Mouse (Mus musculus) spleen, postnatal 4 days (tissue): Measurements from ENCODE around the gene Dock1.

ENCODE experiments used
- DNase-seq, 2 experiments: peaks; one replicate each; pipeline ENCODE4 v3.0.0; 2022; ENCODE audit warnings: low spot score in 2 of 2

Gene Dock1

GRCm38 (mm10) chr7:134751496-134751895, 81.0 kb downstream of the Dock1 start:
- DNase-seq, result no peak

GRCm38 (mm10) chr7:134753417-134753816, 83.0 kb downstream of the Dock1 start:
- no peak for DNase-seq

GRCm38 (mm10) chr7:134757605-134758004, 87.2 kb downstream of the Dock1 start:
- DNase-seq, result no peak

DNA sequence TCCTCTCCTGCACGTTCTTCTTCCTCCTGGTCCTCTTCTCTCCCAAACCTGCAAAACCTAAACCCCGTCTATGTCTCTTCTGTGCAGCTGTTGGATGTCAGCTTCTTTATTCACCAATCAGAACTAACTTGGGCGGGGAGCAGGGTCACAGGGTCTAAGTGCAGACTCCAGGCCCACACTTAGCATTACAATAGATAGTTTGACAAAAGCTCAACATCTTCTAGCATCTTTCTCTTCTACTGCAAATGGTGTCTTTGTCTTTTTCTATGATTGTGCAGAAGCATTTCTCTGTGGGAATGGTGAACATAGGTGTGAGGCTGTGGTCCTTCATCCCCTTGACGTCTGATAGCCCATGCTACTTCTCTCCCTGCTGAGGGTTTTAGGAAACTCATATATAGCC, 91.3 kb downstream of the Dock1 start:
- no peak for DNase-seq

- no peak for DNase-seq
These were observed 94.7 kb downstream of the Dock1 start for GRCm38 (mm10) chr7:134765130-134765529.

GRCm38 (mm10) chr7:134771314-134771713, 100.9 kb downstream of the Dock1 start:
- DNase-seq, result no peak

GRCm38 (mm10) chr7:134772363-134772762, 101.9 kb downstream of the Dock1 start:
- no peak for DNase-seq

GRCm38 (mm10) chr7:134772867-134773590, 102.6 kb downstream of the Dock1 start:
- no peak for DNase-seq

DNA sequence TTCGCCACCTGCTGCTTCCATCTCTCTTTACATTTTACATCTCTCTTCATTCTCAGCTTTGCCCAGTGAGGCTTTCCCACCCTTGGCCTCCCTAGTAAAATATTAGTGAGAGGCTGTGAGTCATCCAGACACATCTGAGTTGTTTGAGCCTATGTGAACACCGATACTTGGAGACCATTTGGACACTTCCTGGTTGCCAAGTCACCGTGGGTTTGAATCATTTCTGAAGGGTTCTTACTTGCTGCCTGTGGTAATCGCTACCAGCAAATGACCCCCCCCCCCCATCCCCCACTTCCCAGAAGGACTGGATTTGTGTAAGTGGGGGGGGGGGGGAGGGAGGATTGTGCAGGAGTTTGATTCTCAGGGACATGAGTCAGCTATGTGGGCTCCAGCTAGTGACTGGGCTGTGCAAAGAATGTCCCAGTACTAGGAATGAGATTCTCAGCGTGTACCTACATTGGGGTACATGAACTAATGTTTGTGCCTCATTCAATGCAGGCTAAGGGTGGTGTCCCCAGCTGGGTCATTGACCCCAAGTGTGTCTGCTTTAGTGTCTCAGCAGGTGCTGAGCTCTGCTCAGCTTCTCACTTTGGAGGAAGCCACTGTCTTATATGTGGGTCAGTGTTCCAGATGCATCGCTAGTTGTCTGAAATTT, 103.4 kb downstream of the Dock1 start:
- DNase-seq, result no peak

DNA sequence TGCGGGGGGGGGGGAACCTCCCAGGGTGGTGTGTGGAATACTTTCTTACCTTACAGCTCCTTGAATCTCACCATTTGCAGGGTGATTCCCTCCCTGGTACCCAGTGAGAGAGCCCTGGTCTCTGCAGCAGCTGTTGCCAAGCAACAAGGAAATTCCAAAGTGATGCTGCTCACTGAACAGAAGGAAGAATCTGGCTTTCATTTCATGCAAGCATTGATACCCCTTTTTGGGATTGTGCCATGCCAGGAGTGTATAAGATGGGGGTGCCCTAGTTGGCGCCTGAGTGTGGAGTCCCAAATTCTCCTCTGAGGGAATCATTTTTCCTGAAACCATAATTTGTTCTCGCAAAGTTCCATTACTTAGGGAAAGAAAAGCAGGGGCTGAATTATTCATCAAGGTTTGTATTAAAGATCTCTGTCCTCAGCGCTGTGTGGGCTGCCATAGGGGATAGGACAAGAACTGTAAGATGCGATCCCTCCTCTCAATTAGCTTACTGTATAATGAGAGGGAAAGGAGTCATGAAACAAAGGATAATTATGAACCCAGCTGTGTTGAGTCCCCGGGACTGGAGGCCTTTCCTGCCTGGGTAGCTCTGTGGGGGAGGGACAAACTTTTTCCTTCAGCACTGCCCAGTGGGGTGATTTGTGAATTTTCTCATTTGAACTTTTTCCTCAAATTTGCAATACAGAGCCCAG, 104.2 kb downstream of the Dock1 start:
- DNase-seq, result no peak

- no peak for DNase-seq
These were observed 105.2 kb downstream of the Dock1 start for GRCm38 (mm10) chr7:134775671-134776070.

GRCm38 (mm10) chr7:134776306-134776705, 105.9 kb downstream of the Dock1 start:
- DNase-seq, result no peak

GRCm38 (mm10) chr7:134779761-134780160, 109.3 kb downstream of the Dock1 start:
- DNase-seq, result no peak

DNA sequence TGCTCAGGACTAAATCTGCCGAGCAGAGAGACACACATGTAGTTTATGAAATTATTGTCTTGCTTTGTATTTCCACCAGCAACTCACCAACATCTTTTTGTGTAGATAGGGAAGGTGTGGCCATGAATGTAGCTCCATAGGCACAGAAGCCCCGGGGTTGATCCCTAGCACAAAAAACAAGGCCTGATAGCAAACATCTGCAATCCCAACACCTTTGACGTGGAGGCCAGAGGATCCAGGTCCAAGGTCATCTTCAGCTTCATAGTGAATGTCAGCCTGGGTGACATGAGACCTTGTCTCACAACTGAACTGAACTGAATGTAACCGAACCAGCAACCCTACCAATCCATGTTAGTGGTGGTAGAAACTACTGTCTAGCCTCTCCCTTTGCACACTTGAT, 116.7 kb downstream of the Dock1 start:
- DNase-seq, result no peak

GRCm38 (mm10) chr7:134794889-134795288, 124.4 kb downstream of the Dock1 start:
- DNase-seq, result no peak

GRCm38 (mm10) chr7:134800079-134800478, 129.6 kb downstream of the Dock1 start:
- DNase-seq, result no peak

DNA sequence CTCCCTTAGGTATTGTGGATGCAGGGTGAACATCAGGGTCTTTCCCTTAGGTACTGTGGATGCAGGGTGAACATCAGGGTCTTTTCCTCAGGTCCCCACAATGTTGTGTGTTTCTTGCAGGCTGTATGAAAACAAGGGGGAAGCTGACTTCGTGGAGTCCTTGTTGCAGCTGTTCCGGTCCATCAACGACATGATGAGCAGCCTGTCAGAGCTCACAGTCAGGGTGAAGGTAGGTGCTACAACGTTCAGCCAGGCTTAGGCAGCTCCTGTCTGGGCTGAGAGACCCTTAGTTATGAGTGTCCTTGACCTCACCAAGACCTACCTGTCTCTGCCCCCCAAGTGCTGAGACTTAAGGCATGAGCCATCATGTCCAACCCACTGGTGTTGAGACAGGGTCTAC, 134.0 kb downstream of the Dock1 start:
- DNase-seq, result no peak

GRCm38 (mm10) chr7:134806799-134807198, 136.3 kb downstream of the Dock1 start:
- DNase-seq, result no peak

- no peak for DNase-seq
These were observed 138.0 kb downstream of the Dock1 start for GRCm38 (mm10) chr7:134808406-134808805.

GRCm38 (mm10) chr7:134809241-134809975, 139.0 kb downstream of the Dock1 start:
- no peak for DNase-seq

- DNase-seq, result no peak
These were observed 148.0 kb downstream of the Dock1 start for GRCm38 (mm10) chr7:134818471-134818870.

DNA sequence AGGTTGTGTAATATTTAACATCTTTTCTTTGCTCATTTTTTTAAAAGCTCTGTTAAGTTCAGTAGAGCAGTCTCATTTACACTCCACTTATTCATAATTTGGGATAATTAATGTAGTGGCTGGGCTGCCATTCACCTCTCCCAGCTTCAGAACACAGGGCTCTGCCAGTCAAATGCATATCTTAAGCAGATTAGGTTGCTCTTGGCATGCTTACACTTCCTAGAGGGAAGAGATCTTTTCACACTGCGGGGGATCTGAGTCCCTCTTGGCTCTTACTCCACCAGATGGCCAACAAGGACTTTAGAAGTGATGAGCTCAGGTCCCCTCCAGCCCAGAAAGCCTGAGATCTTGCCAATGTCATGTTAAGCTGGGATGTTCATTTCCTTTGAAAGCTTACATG, 150.8 kb downstream of the Dock1 start:
- DNase-seq, result no peak
